Mouse (Mus musculus): ENCODE data around the gene Acss1.

Gene Acss1

GRCm38 (mm10) chr2:150651366-150651765, 16.9 kb downstream of the Acss1 start:
- no peak for TF ChIP-seq POU5F1 (IDR thresholded peaks at IDR 0.05; ENCODE audit: borderline replicate concordance, low read length)
- no peak for TF ChIP-seq NANOG (IDR thresholded peaks at IDR 0.05; ENCODE audit: borderline replicate concordance, low read length)
- TF ChIP-seq CTCF (conservative IDR thresholded peaks at IDR 0.05; ENCODE audit: low read length): no peak
- Histone ChIP-seq H3K4me1 (replicated peaks; ENCODE audit: low read depth, low read length) (peaks cover 57% of the 10 kb centered on the region), H3K4me3 (replicated peaks; ENCODE audit: low read length) (no peak overlapping the region), H3K9me3 (ENCODE audit: low read length) (no peaks in the 10 kb centered on the region), H3K36me3 (ENCODE audit: insufficient read depth, low read length) (no peaks in the 10 kb centered on the region), H3K27me3 (ENCODE audit: insufficient read depth, low read length) (peaks cover 6% of the 10 kb centered on the region; the same call in 1 of the 2 replicates)

DNA sequence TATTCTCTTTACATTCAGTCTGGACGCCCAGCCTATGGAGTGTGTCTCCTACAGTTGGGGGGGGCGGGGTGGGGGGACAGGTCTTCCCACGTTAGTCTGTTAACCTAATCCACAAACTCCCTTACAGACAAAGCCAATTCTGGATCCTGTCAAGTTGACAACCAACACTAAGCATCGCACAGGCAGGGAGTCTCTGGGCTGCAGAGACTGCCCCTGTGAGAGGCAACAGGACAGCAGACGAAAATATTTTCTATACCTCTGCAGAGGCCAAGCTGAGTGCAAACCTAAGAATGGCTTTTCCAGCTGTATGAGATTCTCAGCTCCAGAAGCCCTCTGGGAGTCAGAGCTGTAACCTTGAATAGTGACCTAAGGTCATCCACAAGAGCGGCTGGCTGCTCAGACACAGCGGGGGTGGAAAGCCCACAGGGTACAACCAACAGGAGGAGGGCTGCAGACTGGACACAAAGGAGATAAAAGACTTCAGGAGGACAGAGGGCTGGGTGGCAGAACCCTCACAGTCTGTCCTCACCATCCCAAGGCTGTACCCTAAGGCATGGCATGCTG, 17.7 kb downstream of the Acss1 start:
- no peaks in the 10 kb centered on the region for H3K36me3 ChIP-seq (ENCODE audit: insufficient read depth, low read length)
- H3K4me1 ChIP-seq (replicated peaks; ENCODE audit: low read depth, low read length): peaks cover 52% of the 10 kb centered on the region
- no peak overlapping the region for H3K4me3 ChIP-seq (replicated peaks; ENCODE audit: low read length)
- TF ChIP-seq CTCF (conservative IDR thresholded peaks at IDR 0.05; ENCODE audit: low read length) (no peak), NANOG (IDR thresholded peaks at IDR 0.05; ENCODE audit: borderline replicate concordance, low read length) (peak; percentile 13; the same call in 1 of the 2 replicates), POU5F1 (IDR thresholded peaks at IDR 0.05; ENCODE audit: borderline replicate concordance, low read length) (no peak)
- no peaks in the 10 kb centered on the region for H3K9me3 ChIP-seq (ENCODE audit: low read length)
- peaks cover 6% of the 10 kb centered on the region; the same call in 1 of the 2 replicates for H3K27me3 ChIP-seq (ENCODE audit: insufficient read depth, low read length)

DNA sequence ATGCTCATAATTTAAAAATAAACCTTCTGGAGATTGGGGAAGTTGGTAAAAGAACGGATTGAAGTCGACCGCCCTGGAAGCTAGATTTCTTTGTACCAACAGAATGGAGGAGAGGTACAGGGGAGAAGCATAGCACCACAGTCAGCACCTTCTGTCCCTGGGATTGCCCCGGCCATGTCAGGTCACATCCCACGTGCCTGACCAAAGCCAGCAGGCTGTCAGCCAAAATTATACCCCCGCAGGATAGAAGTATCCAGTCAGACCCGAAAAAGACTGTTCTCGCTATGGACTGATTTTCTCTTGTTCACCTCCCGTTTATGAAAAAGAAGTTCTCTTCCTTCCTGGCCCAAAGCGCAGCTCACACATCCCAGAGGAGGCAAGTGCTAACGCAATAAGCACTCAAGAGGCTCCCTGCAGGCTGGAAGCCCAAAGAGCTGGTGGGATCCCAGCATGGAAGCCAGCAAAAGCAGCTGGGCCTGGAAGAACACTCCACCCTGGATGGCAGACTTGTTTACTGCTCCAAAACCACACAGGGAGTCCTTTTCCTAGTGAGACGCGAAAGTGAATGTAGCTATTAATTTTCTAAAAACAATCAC, 19.9 kb downstream of the Acss1 start:
- H3K4me1 ChIP-seq (replicated peaks; ENCODE audit: low read depth, low read length): peaks cover 62% of the 10 kb centered on the region
- TF ChIP-seq POU5F1 (IDR thresholded peaks at IDR 0.05; ENCODE audit: borderline replicate concordance, low read length): no peak
- TF ChIP-seq CTCF (conservative IDR thresholded peaks at IDR 0.05; ENCODE audit: low read length): no peak

DNA sequence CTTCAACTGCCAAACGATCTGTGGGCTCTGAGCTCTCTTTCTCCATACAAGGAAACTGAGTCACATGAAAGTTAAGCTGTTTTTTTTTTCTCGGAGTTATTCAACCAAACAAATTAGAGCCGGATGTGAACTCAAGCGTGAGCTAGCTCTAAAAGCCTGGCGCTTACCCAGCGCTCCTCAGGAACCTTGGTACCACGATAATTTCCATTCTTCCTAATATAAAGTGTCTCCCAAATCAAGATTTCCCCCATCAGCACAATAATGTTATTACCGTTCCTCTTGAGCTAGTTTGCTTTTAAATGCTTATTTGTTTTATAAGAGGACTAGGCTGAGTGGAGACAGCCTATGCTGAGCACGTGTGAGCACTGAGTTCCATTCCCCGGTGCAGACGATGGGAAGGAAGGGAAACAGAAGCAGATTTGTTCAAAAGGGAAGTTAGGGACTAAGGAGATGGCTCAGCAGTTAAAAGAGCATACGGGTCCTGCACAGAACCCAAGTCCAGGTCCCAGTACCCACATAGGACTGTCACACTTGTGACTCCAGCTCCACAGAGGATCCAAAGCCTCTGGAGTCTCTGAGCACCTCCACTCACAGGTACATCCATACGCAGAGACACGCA, 20.5 kb downstream of the Acss1 start:
- Histone ChIP-seq H3K9me3 (ENCODE audit: low read length) (no peaks in the 10 kb centered on the region), H3K4me3 (replicated peaks; ENCODE audit: low read length) (peak overlapping the region; percentile 37; the same call in 1 of the 2 replicates), H3K4me1 (replicated peaks; ENCODE audit: low read depth, low read length) (peaks cover 62% of the 10 kb centered on the region), H3K27me3 (ENCODE audit: insufficient read depth, low read length) (peaks cover 6% of the 10 kb centered on the region; the same call in 1 of the 2 replicates), H3K36me3 (ENCODE audit: insufficient read depth, low read length) (no peaks in the 10 kb centered on the region)
- TF ChIP-seq POU5F1 (IDR thresholded peaks at IDR 0.05; ENCODE audit: borderline replicate concordance, low read length) (no peak), NANOG (IDR thresholded peaks at IDR 0.05; ENCODE audit: borderline replicate concordance, low read length) (no peak)

More for the DNA sequence above, 19.9 kb downstream of the Acss1 start:
- Histone ChIP-seq H3K9me3 (ENCODE audit: low read length) (no peaks in the 10 kb centered on the region), H3K36me3 (ENCODE audit: insufficient read depth, low read length) (no peaks in the 10 kb centered on the region), H3K27me3 (ENCODE audit: insufficient read depth, low read length) (peaks cover 6% of the 10 kb centered on the region; the same call in 1 of the 2 replicates), H3K4me3 (replicated peaks; ENCODE audit: low read length) (peak overlapping the region; percentile 37; the same call in 1 of the 2 replicates)

- Histone ChIP-seq H3K4me1 (replicated peaks; ENCODE audit: low read depth, low read length) (peaks cover 61% of the 10 kb centered on the region), H3K36me3 (ENCODE audit: insufficient read depth, low read length) (no peaks in the 10 kb centered on the region), H3K27me3 (ENCODE audit: insufficient read depth, low read length) (peaks cover 6% of the 10 kb centered on the region; the same call in 1 of the 2 replicates), H3K9me3 (ENCODE audit: low read length) (no peaks in the 10 kb centered on the region), H3K4me3 (replicated peaks; ENCODE audit: low read length) (no peak overlapping the region)
- no peak for TF ChIP-seq CTCF (conservative IDR thresholded peaks at IDR 0.05; ENCODE audit: low read length)
- no peak for TF ChIP-seq POU5F1 (IDR thresholded peaks at IDR 0.05; ENCODE audit: borderline replicate concordance, low read length)
Measured at GRCm38 (mm10) chr2:150646411-150647121, 21.7 kb downstream of the Acss1 start.

DNA sequence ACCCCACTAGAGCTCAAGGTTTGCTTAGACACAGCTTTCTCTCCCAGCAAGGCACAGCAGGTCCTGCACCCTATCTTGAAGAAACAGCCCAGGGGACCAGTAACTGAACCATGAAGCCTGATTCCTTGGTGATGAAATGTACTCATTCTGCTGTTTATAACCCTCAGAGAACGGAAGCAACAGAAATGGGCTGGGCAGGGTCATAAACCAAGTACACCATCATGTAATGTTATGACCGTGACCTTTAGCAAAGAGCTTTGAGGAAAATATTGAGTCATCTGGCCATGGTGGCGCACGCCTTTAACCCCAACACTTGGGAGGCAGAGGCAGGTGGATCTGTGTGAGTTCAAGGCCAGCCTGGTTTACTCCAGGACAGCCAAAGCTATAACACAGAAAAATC, 23.1 kb downstream of the Acss1 start:
- Histone ChIP-seq H3K36me3 (ENCODE audit: insufficient read depth, low read length) (no peaks in the 10 kb centered on the region), H3K4me1 (replicated peaks; ENCODE audit: low read depth, low read length) (peaks cover 48% of the 10 kb centered on the region), H3K27me3 (ENCODE audit: insufficient read depth, low read length) (peaks cover 6% of the 10 kb centered on the region; the same call in 1 of the 2 replicates), H3K4me3 (replicated peaks; ENCODE audit: low read length) (no peak overlapping the region), H3K9me3 (ENCODE audit: low read length) (no peaks in the 10 kb centered on the region)
- no peak for TF ChIP-seq POU5F1 (IDR thresholded peaks at IDR 0.05; ENCODE audit: borderline replicate concordance, low read length)
- TF ChIP-seq NANOG (IDR thresholded peaks at IDR 0.05; ENCODE audit: borderline replicate concordance, low read length): no peak
- no peak for TF ChIP-seq CTCF (conservative IDR thresholded peaks at IDR 0.05; ENCODE audit: low read length)

GRCm38 (mm10) chr2:150643726-150644415, 24.4 kb downstream of the Acss1 start:
- no peaks in the 10 kb centered on the region; the same call in 1 of the 2 replicates for H3K27me3 ChIP-seq (ENCODE audit: insufficient read depth, low read length)
- peaks cover 44% of the 10 kb centered on the region for H3K4me1 ChIP-seq (replicated peaks; ENCODE audit: low read depth, low read length)
- no peaks in the 10 kb centered on the region for H3K9me3 ChIP-seq (ENCODE audit: low read length)
- no peak overlapping the region for H3K4me3 ChIP-seq (replicated peaks; ENCODE audit: low read length)
- no peaks in the 10 kb centered on the region for H3K36me3 ChIP-seq (ENCODE audit: insufficient read depth, low read length)
- TF ChIP-seq NANOG (IDR thresholded peaks at IDR 0.05; ENCODE audit: borderline replicate concordance, low read length) (no peak), POU5F1 (IDR thresholded peaks at IDR 0.05; ENCODE audit: borderline replicate concordance, low read length) (no peak), CTCF (conservative IDR thresholded peaks at IDR 0.05; ENCODE audit: low read length) (no peak)

- TF ChIP-seq NANOG (IDR thresholded peaks at IDR 0.05; ENCODE audit: borderline replicate concordance, low read length) (no peak), POU5F1 (IDR thresholded peaks at IDR 0.05; ENCODE audit: borderline replicate concordance, low read length) (no peak), CTCF (conservative IDR thresholded peaks at IDR 0.05; ENCODE audit: low read length) (no peak)
- Histone ChIP-seq H3K9me3 (ENCODE audit: low read length) (no peaks in the 10 kb centered on the region), H3K27me3 (ENCODE audit: insufficient read depth, low read length) (no peaks in the 10 kb centered on the region), H3K4me1 (replicated peaks; ENCODE audit: low read depth, low read length) (peaks cover 44% of the 10 kb centered on the region), H3K36me3 (ENCODE audit: insufficient read depth, low read length) (no peaks in the 10 kb centered on the region), H3K4me3 (replicated peaks; ENCODE audit: low read length) (no peak overlapping the region)
Measured at GRCm38 (mm10) chr2:150643166-150643565, 25.1 kb downstream of the Acss1 start.

Data from E14TG2a.4 (cell line).